Mouse (Mus musculus) forebrain, embryonic 16.5 days (tissue): ENCODE measurements at regions not wholly inside any gene's neighbourhood (a gene's known extent, or its start where the extent isn't known, plus 50 kb on each side); places are given as distances from the start of the nearest gene placed in this dataset.

Source experiments
- ATAC-seq: fragments of 200-750 bp; cut with Nextera tagmentation; 2 replicates; pipeline ENCODE4 v1.8.0; 2017; ENCODE audit warnings: mild to moderate bottlenecking, moderate library complexity
- H3K27ac ChIP-seq: fragments of 300-500 bp; sonication (generic); 2 replicates; pipeline ENCODE4 v1.5.1; 2014; ENCODE audit warnings: low read length, control low read depth
- H3K27me3 ChIP-seq: fragments of 300-500 bp; sonication (generic); replicated peaks from 2 replicates; pipeline ENCODE4 v1.6.1; 2014; ENCODE audit warnings: low read length; ENCODE audit not compliant: control insufficient read depth, insufficient read depth
- H3K36me3 ChIP-seq: fragments of 300-500 bp; sonication (generic); 2 replicates; pipeline ENCODE4 v1.6.1; 2014; ENCODE audit not compliant: control insufficient read depth, insufficient read depth
- H3K4me1 ChIP-seq: fragments of 300-500 bp; sonication (generic); replicated peaks from 2 replicates; pipeline ENCODE4 v1.6.1; 2014; ENCODE audit warnings: low read length; ENCODE audit not compliant: control insufficient read depth, insufficient read depth
- H3K4me2 ChIP-seq: fragments of 300-500 bp; sonication (generic); 2 replicates; pipeline ENCODE4 v1.6.1; 2014; ENCODE audit warnings: mild to moderate bottlenecking, low read length, control low read depth
- H3K4me3 ChIP-seq: fragments of 300-500 bp; sonication (generic); replicated peaks from 2 replicates; pipeline ENCODE4 v1.5.1; 2014; ENCODE audit warnings: mild to moderate bottlenecking, low read length, control low read depth
- H3K9ac ChIP-seq: fragments of 300-500 bp; sonication (generic); replicated peaks from 2 replicates; pipeline ENCODE4 v1.6.1; 2014; ENCODE audit warnings: low read depth, low read length, control low read depth
- H3K9me3 ChIP-seq: fragments of 300-500 bp; sonication (generic); 2 replicates; pipeline ENCODE4 v1.6.1; 2016; ENCODE audit warnings: low read length; ENCODE audit not compliant: control insufficient read depth
- WGBS: fragments of 180-500 bp; shearing (Covaris S2); extraction: QIAGEN DNeasy Blood & Tissue Kit; methylation state at CpG from one replicate; pipeline ENCODE4 v1.1.7; 2014; 5-methylcytosine and 5-hydroxymethylcytosine counted together

DNA sequence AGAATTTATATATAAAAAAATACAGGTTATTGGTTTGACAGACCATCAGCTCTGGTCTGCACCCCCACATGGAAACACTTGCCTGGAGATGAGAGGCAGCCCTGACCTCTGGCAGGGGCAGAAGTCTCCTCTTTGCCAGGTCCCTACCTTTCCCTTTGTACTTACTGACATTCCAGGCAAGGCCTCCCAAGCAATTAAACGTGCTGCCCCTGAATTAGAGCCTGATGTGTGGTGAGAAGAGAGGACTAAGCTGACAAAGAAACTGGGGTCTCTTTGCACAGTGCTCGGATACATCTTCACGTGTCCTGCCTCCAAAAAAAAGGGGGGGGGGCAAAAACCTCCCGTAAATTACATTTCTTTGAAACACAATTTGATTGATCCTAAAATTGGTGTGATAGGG, 175.5 kb downstream of the Gas1 start:
- H3K27me3 ChIP-seq: no peaks in the 10 kb centered on the region
- no peaks in the 10 kb centered on the region for H3K9me3 ChIP-seq
- WGBS: 16% methylated on average over 4 of the region's 4 CpGs
- no peak overlapping the region for H3K4me3 ChIP-seq
- H3K36me3 ChIP-seq: no peaks in the 10 kb centered on the region
- H3K27ac ChIP-seq: no peak overlapping the region
- H3K4me1 ChIP-seq: peaks cover 17% of the 10 kb centered on the region
- H3K4me2 ChIP-seq: no peak overlapping the region
- ATAC-seq: no peak
- no peak overlapping the region for H3K9ac ChIP-seq

DNA sequence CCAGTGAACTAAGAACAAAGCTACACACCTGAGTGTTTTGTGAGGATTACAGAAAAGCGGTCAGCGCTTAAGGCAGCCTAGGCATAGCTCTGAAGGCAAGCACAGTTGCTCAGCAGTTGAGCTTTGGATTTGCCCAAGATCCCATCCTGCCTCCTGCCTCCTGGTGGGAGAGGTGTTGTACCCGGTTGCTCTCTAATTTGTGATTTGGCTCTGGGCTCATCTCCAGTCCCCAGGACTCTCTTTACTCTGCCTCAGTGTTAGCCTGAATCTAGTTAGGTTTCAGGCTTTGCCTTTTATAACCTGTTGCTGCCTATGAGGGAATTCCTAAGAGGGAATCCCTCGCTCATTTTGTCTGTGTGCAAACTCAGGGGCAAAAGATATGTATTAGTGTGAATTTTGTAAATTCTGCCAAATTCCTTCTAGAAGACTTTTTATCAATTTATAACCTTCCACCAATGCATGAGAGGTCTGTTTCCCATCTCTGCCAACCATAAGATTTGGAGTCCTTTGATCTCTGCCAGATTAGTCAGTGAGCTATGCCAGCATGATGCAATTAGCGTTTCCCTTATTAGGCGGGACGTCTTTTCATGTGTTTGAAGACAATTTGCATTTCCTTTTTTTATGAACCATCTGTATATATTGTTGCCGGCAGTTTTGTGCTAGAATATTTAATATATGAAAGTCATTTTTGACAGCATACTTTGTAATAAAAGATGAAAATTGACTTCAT, 176.4 kb downstream of the Gas1 start:
- no peak overlapping the region for H3K4me3 ChIP-seq
- no peak overlapping the region for H3K27ac ChIP-seq
- peaks cover 17% of the 10 kb centered on the region for H3K4me1 ChIP-seq
- ATAC-seq: peak; percentile 77
- H3K9me3 ChIP-seq: no peaks in the 10 kb centered on the region
- H3K27me3 ChIP-seq: no peaks in the 10 kb centered on the region
- H3K36me3 ChIP-seq: no peaks in the 10 kb centered on the region
- WGBS: 15% methylated on average over 8 of the region's 8 CpGs
- H3K9ac ChIP-seq: no peak overlapping the region
- no peak overlapping the region for H3K4me2 ChIP-seq

DNA sequence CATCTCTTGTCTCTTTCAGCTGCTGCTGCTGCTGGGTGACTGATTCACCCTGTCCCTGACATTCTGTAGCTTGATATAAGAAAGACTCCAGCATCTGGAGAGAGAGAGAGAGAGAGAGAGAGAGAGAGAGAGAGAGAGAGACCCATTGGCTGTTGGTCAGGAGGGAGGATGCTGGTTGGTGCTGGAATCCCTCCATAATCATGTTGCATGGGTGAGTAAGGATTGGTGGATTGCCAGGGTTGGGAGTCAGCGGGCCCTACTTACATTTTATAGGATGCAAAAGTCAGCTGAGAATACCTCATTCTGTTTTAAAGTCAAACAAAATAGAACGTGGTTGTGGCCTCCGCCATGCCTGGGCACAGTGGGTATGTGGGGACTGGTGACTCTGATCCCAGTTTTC, 174.5 kb upstream of the Tut7 start:
- no peak overlapping the region for H3K27ac ChIP-seq
- H3K27me3 ChIP-seq: no peaks in the 10 kb centered on the region
- H3K9me3 ChIP-seq: no peaks in the 10 kb centered on the region
- ATAC-seq: no peak
- no peaks in the 10 kb centered on the region for H3K36me3 ChIP-seq
- 90% methylated on average over 3 of the region's 3 CpGs for WGBS
- no peak overlapping the region for H3K4me2 ChIP-seq
- no peak overlapping the region for H3K9ac ChIP-seq
- H3K4me3 ChIP-seq: no peak overlapping the region
- H3K4me1 ChIP-seq: peaks cover 23% of the 10 kb centered on the region

DNA sequence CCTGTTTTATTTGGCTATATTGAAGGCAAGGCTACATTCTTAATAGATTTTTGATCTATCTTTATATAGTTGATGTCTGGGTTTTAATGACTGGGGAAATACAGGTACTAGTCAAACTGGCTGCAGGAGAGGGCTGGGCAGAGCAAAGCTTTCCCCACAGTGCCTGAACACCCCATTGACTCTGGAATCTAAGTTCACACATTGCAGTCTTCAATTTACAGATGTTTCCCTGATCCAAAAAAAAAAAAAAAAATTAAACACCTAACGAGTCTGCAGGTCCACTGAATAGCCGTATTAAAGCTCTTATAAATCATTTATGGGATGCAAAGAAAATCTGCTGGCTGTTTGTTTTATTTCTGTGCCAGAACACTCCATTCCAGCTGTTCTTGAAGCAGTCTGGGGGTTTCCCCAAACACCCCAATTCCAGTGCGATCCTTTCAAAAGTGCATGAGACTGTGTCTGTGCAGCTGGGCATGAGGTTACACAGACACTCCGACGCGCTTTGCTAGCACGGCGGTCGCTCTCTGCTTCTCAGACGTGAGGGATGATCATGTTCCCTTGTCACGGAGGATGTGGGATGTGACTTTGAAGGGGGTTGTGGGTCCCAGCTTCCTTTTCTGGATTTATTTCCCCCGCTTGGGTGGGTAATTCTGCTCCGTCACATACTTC, 173.3 kb upstream of the Tut7 start:
- H3K4me1 ChIP-seq: peaks cover 21% of the 10 kb centered on the region
- no peak overlapping the region for H3K4me2 ChIP-seq
- no peaks in the 10 kb centered on the region for H3K9me3 ChIP-seq
- H3K27me3 ChIP-seq: no peaks in the 10 kb centered on the region
- H3K9ac ChIP-seq: no peak overlapping the region
- H3K36me3 ChIP-seq: no peaks in the 10 kb centered on the region
- H3K4me3 ChIP-seq: no peak overlapping the region
- H3K27ac ChIP-seq: no peak overlapping the region
- ATAC-seq: no peak
- WGBS: 75% methylated on average over 13 of the region's 13 CpGs

DNA sequence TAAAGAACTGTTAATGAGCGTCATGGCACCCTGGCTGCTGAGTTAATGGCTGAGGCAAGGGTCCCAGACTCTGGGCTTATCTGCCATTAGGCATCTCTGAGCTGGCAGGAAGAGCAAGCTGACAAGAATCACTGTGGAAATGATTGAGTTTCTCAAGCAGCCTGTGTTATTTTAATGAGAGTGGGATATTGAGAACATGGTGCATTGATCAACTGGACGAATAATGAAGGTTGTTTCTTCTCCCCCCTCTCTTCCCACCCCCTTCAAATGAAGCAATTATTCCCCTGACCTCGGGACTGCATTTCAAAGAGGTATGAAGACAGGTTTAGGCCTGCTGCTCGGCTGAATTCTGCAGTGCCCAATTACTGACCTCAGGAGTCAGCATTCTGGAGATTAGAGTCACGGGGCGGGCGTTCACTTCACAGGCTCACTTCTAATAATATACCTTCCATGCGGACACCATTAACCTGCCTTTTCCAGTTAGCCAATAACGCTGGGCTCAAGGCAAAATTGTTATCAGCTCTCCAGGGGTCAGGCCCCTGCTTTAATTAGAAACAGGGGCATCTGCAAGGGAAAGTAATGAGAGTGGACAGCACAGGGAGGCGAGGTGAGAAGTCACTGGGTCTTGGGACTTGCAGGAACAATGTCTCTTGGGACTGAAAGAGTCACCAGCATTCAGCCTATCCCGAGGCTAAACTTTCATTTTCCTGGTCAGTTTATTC, 170.0 kb upstream of the Tut7 start:
- Histone ChIP-seq H3K27me3 (no peaks in the 10 kb centered on the region), H3K4me3 (no peak overlapping the region), H3K4me1 (peaks cover 15% of the 10 kb centered on the region), H3K36me3 (no peaks in the 10 kb centered on the region), H3K27ac (no peak overlapping the region), H3K9ac (no peak overlapping the region), H3K4me2 (no peak overlapping the region), H3K9me3 (no peaks in the 10 kb centered on the region)
- ATAC-seq: peak; percentile 65
- WGBS: 12% methylated on average over 11 of the region's 11 CpGs

DNA sequence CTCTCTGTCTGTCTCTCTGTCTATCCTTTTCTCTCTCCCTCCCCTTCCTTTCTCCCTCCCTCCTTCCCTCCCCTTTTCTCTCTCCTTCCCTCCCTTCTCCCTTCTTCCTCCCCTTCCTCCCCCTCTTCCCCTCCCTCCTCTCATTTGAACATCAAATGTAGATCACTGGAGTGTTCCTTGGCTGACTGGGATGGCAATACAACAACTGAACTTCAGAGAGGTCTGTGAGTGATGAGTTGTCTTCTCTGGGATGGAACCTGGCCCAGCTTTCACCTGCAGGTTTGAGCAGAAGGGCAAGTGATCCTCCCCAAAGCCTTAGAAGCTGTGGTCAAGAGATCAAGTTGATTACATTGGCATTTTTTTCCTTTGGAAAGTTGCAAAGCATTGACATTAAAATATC, 169.4 kb upstream of the Tut7 start:
- Histone ChIP-seq H3K4me3 (no peak overlapping the region), H3K27me3 (no peaks in the 10 kb centered on the region), H3K36me3 (no peaks in the 10 kb centered on the region), H3K9me3 (0 out of 2 replicates have a peak, but pooled peaks cover 5% of the 10 kb centered on the region), H3K27ac (no peak overlapping the region), H3K4me2 (no peak overlapping the region), H3K4me1 (peaks cover 15% of the 10 kb centered on the region), H3K9ac (no peak overlapping the region)
- ATAC-seq: no peak

DNA sequence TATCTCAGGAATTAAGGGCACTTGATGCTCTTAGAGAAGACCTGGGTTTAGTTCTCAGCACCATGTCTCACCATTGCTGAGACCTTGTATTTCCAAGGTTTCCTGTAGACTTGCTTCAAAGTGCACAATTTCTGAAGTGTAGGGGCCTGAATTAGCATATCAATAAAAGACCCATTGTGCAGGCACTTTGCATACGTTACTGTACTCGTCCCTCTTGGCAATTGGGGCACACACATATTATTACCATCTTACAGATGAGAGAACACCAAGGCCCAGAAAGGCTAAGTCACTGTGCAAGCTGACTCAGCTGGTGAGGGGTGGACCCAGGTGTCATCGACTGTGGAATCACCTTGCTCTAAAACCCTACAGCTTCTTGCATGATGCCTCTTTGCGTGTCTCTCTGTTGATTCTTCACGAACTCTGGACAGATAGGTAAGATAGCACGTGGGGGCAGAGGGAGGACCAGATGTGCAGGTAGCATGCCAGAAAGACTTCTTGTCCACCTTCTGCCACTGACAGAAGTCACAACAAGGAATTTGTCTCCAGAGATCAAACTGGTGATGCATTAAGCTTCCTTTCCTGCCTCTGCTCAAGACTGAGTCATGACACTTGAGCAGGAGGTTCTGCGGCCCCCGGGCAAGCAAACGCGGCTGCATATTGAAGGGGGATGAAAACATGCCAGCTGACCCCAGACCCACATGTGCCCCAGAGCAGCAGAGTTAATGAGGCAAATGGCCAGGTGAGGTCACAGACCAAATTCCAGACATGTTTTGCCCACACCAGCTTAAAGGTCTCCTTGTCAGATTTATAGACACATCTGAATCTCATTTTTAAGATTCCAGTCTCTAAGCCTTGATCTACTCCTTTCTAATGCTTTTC, 167.7 kb upstream of the Tut7 start:
- H3K9ac ChIP-seq: no peak overlapping the region
- 0 out of 2 replicates have a peak, but pooled peaks have one; percentile 40 for ATAC-seq
- H3K4me3 ChIP-seq: no peak overlapping the region
- H3K27ac ChIP-seq: no peak overlapping the region
- H3K36me3 ChIP-seq: no peaks in the 10 kb centered on the region
- H3K9me3 ChIP-seq: 0 out of 2 replicates have a peak, but pooled peaks cover 5% of the 10 kb centered on the region
- peaks cover 15% of the 10 kb centered on the region for H3K4me1 ChIP-seq
- H3K27me3 ChIP-seq: no peaks in the 10 kb centered on the region
- WGBS: 49% methylated on average over 10 of the region's 10 CpGs
- no peak overlapping the region for H3K4me2 ChIP-seq

DNA sequence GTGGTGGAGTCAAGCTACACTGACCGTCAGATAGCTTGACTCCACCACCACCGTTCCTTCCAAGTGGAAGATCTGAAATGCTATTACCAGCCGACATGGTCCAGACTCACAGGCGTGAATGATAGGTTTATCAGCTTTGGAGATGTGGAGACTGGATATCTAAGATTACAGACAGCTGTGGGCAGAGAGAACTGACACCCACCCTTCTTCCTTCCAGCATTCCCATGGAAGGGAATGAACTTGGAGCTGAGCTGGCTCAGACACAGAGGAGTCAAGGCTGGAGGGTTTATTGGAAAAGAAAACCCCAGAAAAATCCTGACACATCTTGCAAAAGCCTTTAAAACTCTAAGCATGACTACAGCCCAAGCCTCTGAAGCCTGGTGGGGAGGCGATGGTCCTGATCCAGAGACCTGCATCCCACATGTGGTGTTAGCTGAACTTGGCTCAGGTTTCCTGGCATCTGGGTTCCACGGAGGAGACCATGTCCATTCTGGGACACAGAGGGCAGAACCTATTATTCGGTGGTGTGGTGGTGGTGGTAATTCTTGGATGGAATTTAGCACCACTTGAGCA, 165.5 kb upstream of the Tut7 start:
- peaks cover 15% of the 10 kb centered on the region for H3K4me1 ChIP-seq
- no peak for ATAC-seq
- H3K9me3 ChIP-seq: 0 out of 2 replicates have a peak, but pooled peaks cover 5% of the 10 kb centered on the region
- 81% methylated on average over 7 of the region's 7 CpGs for whole genome bisulfite sequencing
- H3K36me3 ChIP-seq: no peaks in the 10 kb centered on the region
- H3K4me3 ChIP-seq: no peak overlapping the region
- H3K27me3 ChIP-seq: no peaks in the 10 kb centered on the region
- H3K4me2 ChIP-seq: no peak overlapping the region
- H3K9ac ChIP-seq: no peak overlapping the region
- H3K27ac ChIP-seq: no peak overlapping the region
